Mouse (Mus musculus): ENCODE measurements at regions not wholly inside any gene's neighbourhood (a gene's known extent, or its start where the extent isn't known, plus 50 kb on each side); places are given as distances from the start of the nearest gene placed in this dataset.

DNA sequence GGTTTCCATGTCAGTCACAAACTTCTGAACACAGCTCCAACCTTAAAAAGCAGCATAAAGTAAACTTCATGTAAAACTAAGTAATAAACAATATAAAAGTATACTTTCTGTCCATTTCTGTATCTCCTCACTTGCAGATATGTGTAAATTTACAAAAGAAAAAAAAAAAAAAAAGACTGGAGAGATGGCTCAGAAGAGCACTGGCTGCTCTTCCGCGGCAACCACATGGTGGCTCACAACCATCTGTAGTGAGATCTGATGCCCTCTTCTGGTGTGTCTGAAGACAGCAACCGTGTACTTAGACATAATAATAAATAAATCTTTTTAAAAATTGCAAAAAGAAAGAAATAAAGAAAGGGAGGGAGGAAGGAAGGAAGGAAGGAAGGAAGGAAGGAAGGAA, 171.9 kb upstream of the Zpld1 start:
- TF ChIP-seq CTCF (IDR thresholded peaks at IDR 0.05; ENCODE audit: insufficient read depth, low read depth, low read length) (no peak), POLR2A (IDR thresholded peaks at IDR 0.05; ENCODE audit: insufficient read depth, low read depth, low read length) (no peak)

Data from olfactory bulb, adult 2 months (tissue).